In the genomic region with DNA sequence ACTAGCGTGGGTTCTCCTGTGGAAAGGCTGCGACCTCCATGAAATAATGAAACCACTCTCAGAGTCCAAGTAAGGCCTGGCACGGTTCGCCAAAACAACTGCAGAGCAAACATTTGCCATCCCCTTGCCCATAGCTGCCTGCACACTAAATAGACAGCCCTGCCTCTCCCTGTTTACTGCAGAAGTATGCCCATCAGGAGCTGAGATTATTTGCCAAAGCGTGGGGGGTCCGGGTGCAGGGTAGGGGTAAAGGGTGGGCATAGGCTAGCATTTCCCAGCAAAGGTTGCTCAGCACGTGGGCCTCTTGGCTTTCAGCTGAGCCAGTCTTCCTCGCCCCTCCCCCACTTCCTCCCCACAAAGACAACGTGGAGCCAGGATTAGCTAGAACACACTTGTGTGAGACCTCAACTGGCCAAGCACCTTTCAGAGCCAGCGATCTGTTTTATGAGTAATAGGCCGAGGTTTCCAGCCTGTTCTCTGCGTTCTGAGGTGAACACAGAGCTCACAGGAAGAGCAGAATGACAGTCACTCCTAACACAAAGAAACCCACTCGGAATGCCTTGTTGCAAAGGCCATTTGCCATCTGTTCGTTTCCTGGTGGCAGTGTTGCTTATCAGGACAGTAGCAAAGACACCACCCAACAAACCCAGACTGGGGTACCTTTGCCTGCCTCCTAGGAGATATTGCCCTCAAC, we compare ENCODE assay signal across 8 mouse cellular contexts. TPM values are rescaled to one million over a fixed set of nuclear protein-coding genes. Genes with fewer than 3 reads are reported as not detected.
DNase-seq lines count a peak whose midpoint lies in the region; ATAC-seq and TF ChIP-seq lines count a peak whose summit lies in the region.

No protein-coding gene starts in this region.

- H3K27me3 ChIP-seq in MEL (ENCODE audit: control insufficient read depth in 1 of 2, insufficient read depth in 2 of 2, low read length in 2 of 2), result no peaks in the 10 kb centered on the region
- H3K27me3 ChIP-seq in forebrain, embryonic 13.5 days, result no peaks in the 10 kb centered on the region
- no peaks in the 10 kb centered on the region for H3K27me3 ChIP-seq in neural tube, embryonic 13.5 days

- no peaks in the 10 kb centered on the region for H3K9me3 ChIP-seq in MEL (replicated peaks; ENCODE audit: insufficient read depth, low read length)
- no peaks in the 10 kb centered on the region for H3K9me3 ChIP-seq in forebrain, embryonic 13.5 days (replicated peaks)
- no peaks in the 10 kb centered on the region for H3K9me3 ChIP-seq in neural tube, embryonic 13.5 days

- H3K36me3 ChIP-seq in MEL (ENCODE audit: control insufficient read depth in 1 of 2, insufficient read depth in 2 of 2, low read length in 2 of 2), result peaks cover 0 to 45% of the 10 kb centered on the region in 2 experiments; a peak in 2 of 4 replicates
- no peaks in the 10 kb centered on the region for H3K36me3 ChIP-seq in forebrain, embryonic 13.5 days (ENCODE audit: poor library complexity, severe bottlenecking)
- H3K36me3 ChIP-seq in neural tube, embryonic 13.5 days, result no peaks in the 10 kb centered on the region

- no peaks in the 10 kb centered on the region for H3K79me2 ChIP-seq in MEL (ENCODE audit: control insufficient read depth, insufficient read depth, low read length, poor library complexity)

- H3K4me3 ChIP-seq in MEL (ENCODE audit: control insufficient read depth in 1 of 2, insufficient read depth in 1 of 2, low read depth in 2 of 2, low read length in 2 of 2), result peak overlapping the region; percentile 33; a peak in 2 of 4 replicates
- no peak overlapping the region for H3K4me3 ChIP-seq in forebrain, embryonic 13.5 days
- no peak overlapping the region for H3K4me3 ChIP-seq in lung, adult 2 months (replicated peaks; ENCODE audit: extremely low read depth, low read depth, low read length)
- H3K4me3 ChIP-seq in neural tube, embryonic 13.5 days, result no peak overlapping the region

- peaks cover 32 to 38% of the 10 kb centered on the region in 2 experiments for H3K4me1 ChIP-seq in MEL (ENCODE audit: control insufficient read depth in 1 of 2, insufficient read depth in 2 of 2, low read length in 2 of 2)
- peaks cover 20% of the 10 kb centered on the region for H3K4me1 ChIP-seq in forebrain, embryonic 13.5 days
- peaks cover 12% of the 10 kb centered on the region for H3K4me1 ChIP-seq in lung, adult 2 months (ENCODE audit: control insufficient read depth, insufficient read depth, low read length)
- H3K4me1 ChIP-seq in neural tube, embryonic 13.5 days (replicated peaks), result peaks cover 17% of the 10 kb centered on the region

- peak; percentile 82 for DNase-seq in MEL (ENCODE audit: low read depth, low spot score)
- DNase-seq in c-Kit-positive CD71-positive TER-119-positive erythroid progenitor cells, embryonic 14.5 days (ENCODE audit: low spot score), result peak; percentile 60
- DNase-seq in heart, postnatal 10 days, result peak; percentile 92
- DNase-seq in kidney, postnatal 36 days, result peak; percentile 87 to 91
- peak; percentile 64 for DNase-seq in lung, adult 2 months
- peak; percentile 41 for DNase-seq in thymus, postnatal 0 days (ENCODE audit: low spot score)

- peak overlapping the region; percentile 70 for H3K9ac ChIP-seq in MEL (ENCODE audit: control insufficient read depth, low read depth, low read length, poor library complexity, severe bottlenecking)
- no peak overlapping the region for H3K9ac ChIP-seq in forebrain, embryonic 13.5 days
- 0 out of 2 replicates have a peak overlapping the region, but pooled peaks have one; percentile 18 for H3K9ac ChIP-seq in neural tube, embryonic 13.5 days

- H3K4me2 ChIP-seq in forebrain, embryonic 13.5 days, result no peak overlapping the region
- H3K4me2 ChIP-seq in neural tube, embryonic 13.5 days, result no peak overlapping the region

- TF ChIP-seq RAD21 in MEL (IDR thresholded peaks at IDR 0.05; ENCODE audit: low read depth, low read length), result no peak

- peak; percentile 30; the same call in 1 of the 2 replicates for ATAC-seq in forebrain, embryonic 13.5 days
- peak; percentile 64; the same call in 1 of the 2 replicates for ATAC-seq in neural tube, embryonic 13.5 days (ENCODE audit: low read depth)

- TF ChIP-seq EP300 in MEL (IDR thresholded peaks at IDR 0.05; ENCODE audit: low read depth in 1 of 2, low read length in 2 of 2), result peak; percentile 49 to 58

- WGBS in forebrain, embryonic 13.5 days, result 58% methylated on average over 14 of the region's 14 CpGs
- WGBS in lung, adult 2 months, result 15% methylated on average over 14 of the region's 14 CpGs
- 59% methylated on average over 14 of the region's 14 CpGs for WGBS in neural tube, embryonic 13.5 days

- TF ChIP-seq CTCF in MEL (IDR thresholded peaks at IDR 0.05 in 2 of 3, conservative IDR thresholded peaks at IDR 0.05 in 1 of 3; ENCODE audit: control insufficient read depth in 1 of 3, insufficient read depth in 1 of 3, low read depth in 2 of 3, low read length in 3 of 3, poor library complexity in 1 of 3, severe bottlenecking in 1 of 3), result no peak
- TF ChIP-seq CTCF in lung, adult 2 months (IDR thresholded peaks at IDR 0.05; ENCODE audit: insufficient read depth, low read length), result no peak

- peak in 1 of 2 experiments; percentile 59; a peak in 2 of 4 replicates for TF ChIP-seq POLR2A in MEL (IDR thresholded peaks at IDR 0.05; ENCODE audit: control insufficient read depth in 1 of 2, insufficient read depth in 1 of 2, low read depth in 1 of 2, low read length in 2 of 2, poor library complexity in 1 of 2)
- TF ChIP-seq POLR2A in lung, adult 2 months (IDR thresholded peaks at IDR 0.05; ENCODE audit: borderline replicate concordance, extremely low read depth, low read depth, low read length), result peak; percentile 34; the same call in 1 of the 2 replicates

- peak overlapping the region; percentile 99 for H3K27ac ChIP-seq in MEL (ENCODE audit: control insufficient read depth, low read depth, low read length)
- peak overlapping the region; percentile 37 for H3K27ac ChIP-seq in forebrain, embryonic 13.5 days
- peak overlapping the region; percentile 55 for H3K27ac ChIP-seq in neural tube, embryonic 13.5 days (replicated peaks)

- intact Hi-C loops in heart, postnatal 10 days (cut with DNase I), result no loop called here

TF ChIP-seq in MEL, 35 proteins besides CTCF, POLR2A, EP300 and RAD21:
- TF ChIP-seq ETS1 (IDR thresholded peaks at IDR 0.05; ENCODE audit: low read depth, low read length), result peak; percentile 55; the same call in 1 of the 2 replicates
- TF ChIP-seq MEF2A (IDR thresholded peaks at IDR 0.05; ENCODE audit: extremely low read depth, insufficient replicate concordance, low read depth, low read length, poor library complexity, severe bottlenecking), result no peak
- TF ChIP-seq MAX (IDR thresholded peaks at IDR 0.05; ENCODE audit: low read length), result peak; percentile 85
- no peak for TF ChIP-seq CHD1 (IDR thresholded peaks at IDR 0.05; ENCODE audit: low read depth, low read length)
- TF ChIP-seq ZMIZ1 (IDR thresholded peaks at IDR 0.05; ENCODE audit: low read depth, low read length), result no peak
- peak; percentile 42; the same call in 1 of the 2 replicates for TF ChIP-seq TAL1 (IDR thresholded peaks at IDR 0.05; ENCODE audit: low read length)
- no peak for TF ChIP-seq TBP (IDR thresholded peaks at IDR 0.05; ENCODE audit: low read depth, low read length)
- TF ChIP-seq BHLHE40 (IDR thresholded peaks at IDR 0.05; ENCODE audit: borderline replicate concordance, low read depth, low read length), result peak; percentile 36; the same call in 1 of the 2 replicates
- TF ChIP-seq ELF1 (IDR thresholded peaks at IDR 0.05; ENCODE audit: low read depth, low read length), result 0 out of 2 replicates have a peak, but pooled peaks have one; percentile 21
- TF ChIP-seq SMC3 (IDR thresholded peaks at IDR 0.05; ENCODE audit: low read depth, low read length), result no peak
- TF ChIP-seq NELFE (IDR thresholded peaks at IDR 0.05; ENCODE audit: low read depth, low read length), result no peak; the same call in 1 of the 2 replicates
- TF ChIP-seq SIN3A (IDR thresholded peaks at IDR 0.05; ENCODE audit: low read length), result no peak; the same call in 1 of the 2 replicates
- peak; percentile 28; the same call in 1 of the 2 replicates for TF ChIP-seq RCOR1 (IDR thresholded peaks at IDR 0.05; ENCODE audit: low read depth, low read length)
- no peak; the same call in 1 of the 2 replicates for TF ChIP-seq KAT2A (conservative IDR thresholded peaks at IDR 0.05; ENCODE audit: low read depth, low read length)
- peak; percentile 64; the same call in 1 of the 2 replicates for TF ChIP-seq TCF12 (IDR thresholded peaks at IDR 0.05; ENCODE audit: low read depth, low read length)
- peak; percentile 58 for TF ChIP-seq GATA1 (IDR thresholded peaks at IDR 0.05; ENCODE audit: low read depth, low read length)
- no peak for TF ChIP-seq POLR2AphosphoS5 (IDR thresholded peaks at IDR 0.05; ENCODE audit: borderline replicate concordance, low read depth, low read length)
- peak; percentile 43; the same call in 1 of the 2 replicates for TF ChIP-seq USF1 (IDR thresholded peaks at IDR 0.05; ENCODE audit: low read depth, low read length)
- peak; percentile 52 for TF ChIP-seq CHD2 (IDR thresholded peaks at IDR 0.05; ENCODE audit: low read length)
- peak; percentile 90 for TF ChIP-seq MYC (IDR thresholded peaks at IDR 0.05; ENCODE audit: low read depth, low read length)
- no peak; the same call in 1 of the 2 replicates for TF ChIP-seq JUND (IDR thresholded peaks at IDR 0.05; ENCODE audit: low read depth, low read length)
- TF ChIP-seq MXI1 (IDR thresholded peaks at IDR 0.05; ENCODE audit: low read depth, low read length), result peak; percentile 77; the same call in 1 of the 2 replicates

RNA-seq across cellular contexts. Expression of gene Cep85l, which starts 55.6 kb away (rescaled TPM):
- 2.1 and 2.2 TPM in 2 replicates for total RNA-seq in MEL (2012; rRNA removed)
- 10 to 100 TPM in 1 of 2 experiments, 1 to 10 TPM in 1; 3.0 to 43.1 TPM for polyA plus RNA-seq in MEL (2012; ENCODE audit: insufficient read depth in 1 of 2, insufficient read length in 2 of 2, low read depth in 1 of 2, low replicate concordance in 2 of 2, missing spikeins in 1 of 2)
- polyA plus RNA-seq in forebrain, embryonic 13.5 days (2015; fragmentation: Nextera tagmentation; extraction: Ambion mirVana), result 5.6 and 5.9 TPM in 2 replicates
- 10 to 100 TPM; 18.8 to 20.9 TPM for total RNA-seq in heart, postnatal 10 days (2021)
- 6.5 and 7.5 TPM in 2 replicates for polyA plus RNA-seq in lung, adult 2 months (2012; rRNA removed)
- 5.2 and 6.3 TPM in 2 replicates for polyA plus RNA-seq in neural tube, embryonic 13.5 days (2015; fragmentation: Nextera tagmentation; extraction: Ambion mirVana)
- polyA plus RNA-seq in thymus, postnatal 0 days (2015; fragmentation: Nextera tagmentation; extraction: Ambion mirVana), result 1.8 and 2.1 TPM in 2 replicates

Comparison
In these comparisons a context has a peak if more than half of its experiments do, and no peak if none do; other contexts are left out.
1. DNase-seq: peak in every context shown above with its lines; median percentile 92 in heart, postnatal 10 days; 89 in kidney, postnatal 36 days; 82 in MEL; 64 in lung, adult 2 months; 60 in c-Kit-positive CD71-positive TER-119-positive erythroid progenitor cells, embryonic 14.5 days; 41 in thymus, postnatal 0 days.
2. H3K27ac ChIP-seq: peak in every context shown above with its lines; median percentile 99 in MEL; 55 in neural tube, embryonic 13.5 days; 37 in forebrain, embryonic 13.5 days.
3. H3K4me3 ChIP-seq: peak in MEL (2 of 2); none in forebrain, embryonic 13.5 days (single experiment), lung, adult 2 months (single experiment) and neural tube, embryonic 13.5 days (single experiment).